ENCODE assay signal across 15 mouse cellular contexts in genomic region chr5:65026776-65027175, GRCm38 (mm10). TPM values are rescaled to one million over a fixed set of nuclear protein-coding genes. Genes with fewer than 3 reads are reported as not detected.
DNase-seq lines count a peak whose midpoint lies in the region; ATAC-seq lines count a peak whose summit lies in the region.
"Had no signal": no experiment of that assay in that cellular context is flagged by ENCODE, and none has a peak within 500 bp of the region (broad histone marks: within the 10 kb centered on the region; RNA-seq: fewer than 3 reads in every experiment).

No protein-coding gene starts in this region.

- H3K4me2 ChIP-seq in kidney, embryonic 16.5 days (replicated peaks; ENCODE audit: low read depth, low read length) = no peak overlapping the region
- H3K4me2 ChIP-seq: embryonic facial prominence, embryonic 13.5 days; forebrain, embryonic 12.5 days; heart, embryonic 15.5 days; liver, embryonic 15.5 days had no signal

- DNase-seq in cerebellum, postnatal 25 days = peak; percentile 38 to 63
- no peak for DNase-seq in cerebellum, adult 9-11 months
- peak; percentile 36 for DNase-seq in kidney, postnatal 10 days
- peak; percentile 17 for DNase-seq in MN1 (ENCODE audit: low spot score)
- peak; percentile 62 to 76 for DNase-seq in adrenal gland, postnatal 36 days
- DNase-seq in spleen, postnatal 14 days (ENCODE audit: low spot score in 2 of 2) = no peak
- no peak for DNase-seq in layer of hippocampus, postnatal 25 days (ENCODE audit: extremely low spot score in 1 of 2, low spot score in 1 of 2)
- DNase-seq: gastrocnemius, postnatal 10 days; lung, postnatal 36 days had no signal

- H3K9me3 ChIP-seq in kidney, embryonic 16.5 days (ENCODE audit: low read length) = no peaks in the 10 kb centered on the region
- H3K9me3 ChIP-seq: embryonic facial prominence, embryonic 13.5 days; forebrain, embryonic 12.5 days; G1E; heart, embryonic 15.5 days; liver, embryonic 15.5 days had no signal

- no peak overlapping the region for H3K9ac ChIP-seq in kidney, embryonic 16.5 days (replicated peaks; ENCODE audit: low read length)
- H3K9ac ChIP-seq: embryonic facial prominence, embryonic 13.5 days; forebrain, embryonic 12.5 days; heart, embryonic 15.5 days; liver, embryonic 15.5 days had no signal

- no peak overlapping the region for H3K4me3 ChIP-seq in kidney, embryonic 16.5 days (ENCODE audit: low read length)
- H3K4me3 ChIP-seq: embryonic facial prominence, embryonic 13.5 days; forebrain, embryonic 12.5 days; heart, embryonic 15.5 days; liver, embryonic 15.5 days had no signal

- no peak overlapping the region for H3K27ac ChIP-seq in kidney, embryonic 16.5 days (ENCODE audit: low read length)
- H3K27ac ChIP-seq: embryonic facial prominence, embryonic 13.5 days; forebrain, embryonic 12.5 days; heart, embryonic 15.5 days; liver, embryonic 15.5 days had no signal

- WGBS in kidney, embryonic 16.5 days = 66% methylated on average over 9 of the region's 9 CpGs

- H3K4me1 ChIP-seq in kidney, embryonic 16.5 days (ENCODE audit: insufficient read depth, low read length) = no peaks in the 10 kb centered on the region
- H3K4me1 ChIP-seq: heart, embryonic 15.5 days; liver, embryonic 15.5 days had no signal

- peaks cover 36% of the 10 kb centered on the region for H3K36me3 ChIP-seq in kidney, embryonic 16.5 days (ENCODE audit: insufficient read depth, low read length)
- H3K36me3 ChIP-seq: forebrain, embryonic 12.5 days; G1E had no signal

- no peak for ATAC-seq in kidney, embryonic 16.5 days (ENCODE audit: low FRiP score, low TSS enrichment)

- no peaks in the 10 kb centered on the region for H3K27me3 ChIP-seq in kidney, embryonic 16.5 days (ENCODE audit: insufficient read depth, low read length)
- H3K27me3 ChIP-seq: embryonic facial prominence, embryonic 13.5 days; forebrain, embryonic 12.5 days; heart, embryonic 15.5 days; liver, embryonic 15.5 days had no signal

RNA-seq across cellular contexts. Expression of gene Fam114a1, which starts 56.9 kb away (rescaled TPM):
- 42.8 and 44.6 TPM in 2 replicates for polyA plus RNA-seq in kidney, embryonic 16.5 days (2015; fragmentation: Nextera tagmentation; extraction: Ambion mirVana)
- total RNA-seq in adrenal gland, postnatal 36 days (2021) = 10 to 100 TPM; 23.9 to 25.0 TPM
- 1 to 10 TPM; 5.2 to 5.8 TPM for total RNA-seq in layer of hippocampus, postnatal 25 days (2021)
- polyA plus RNA-seq: G1E had no signal

Comparison
In these comparisons a context has a peak if more than half of its experiments do, and no peak if none do; other contexts are left out.
1. DNase-seq: peak in cerebellum, postnatal 25 days (2 of 2), kidney, postnatal 10 days (single experiment), MN1 (single experiment) and adrenal gland, postnatal 36 days (2 of 2); none in cerebellum, adult 9-11 months (single experiment), spleen, postnatal 14 days (0 of 2) and layer of hippocampus, postnatal 25 days (0 of 2).